Mouse (Mus musculus): Measurements from ENCODE around the gene Afmid. TPM values are rescaled to one million over a fixed set of nuclear protein-coding genes. Genes with fewer than 3 reads are reported as not detected.

Afmid gene
- polyA plus RNA-seq, 1 experiment from 2014 or later: 20.8 TPM

- H3K4me2 ChIP-seq (ENCODE audit: low read length): no peak within 1 kb of the TSS
- H3K4me1 ChIP-seq (ENCODE audit: control insufficient read depth in 2 of 2, insufficient read depth in 2 of 2, low read length in 2 of 2): peaks cover 7 to 12% of the 10 kb centered on the region in 2 experiments
- WGBS: 38% methylated on average over 9 of the region's 9 CpGs
- no peak within 1 kb of the TSS for H3K4me3 ChIP-seq (ENCODE audit: control insufficient read depth in 1 of 2, insufficient read depth in 1 of 2, low read depth in 1 of 2, low read length in 2 of 2)
- H3K27ac ChIP-seq (replicated peaks in 1 of 2; ENCODE audit: control insufficient read depth in 1 of 2, insufficient read depth in 1 of 2, low read depth in 2 of 2, low read length in 2 of 2): no peak within 1 kb of the TSS
- H3K27me3 ChIP-seq (ENCODE audit: control insufficient read depth, insufficient read depth, low read length): no peaks in the 10 kb centered on the region
- no peaks in the 10 kb centered on the region for H3K9me3 ChIP-seq (ENCODE audit: control insufficient read depth, low read length)
- no peak for ATAC-seq (ENCODE audit: insufficient number of reproducible peaks, insufficient read depth, low FRiP score, low read depth)
- H3K36me3 ChIP-seq (ENCODE audit: control insufficient read depth, insufficient read depth, low read length): no peaks in the 10 kb centered on the region
- H3K9ac ChIP-seq (ENCODE audit: low read length): no peak within 1 kb of the TSS
These were observed 28.1 kb upstream of the Afmid start, which contains the start of gene 6030468B19Rik for GRCm38 (mm10) chr11:117797511-117798159. TSS of gene 6030468B19Rik (plus strand) at chr11:117797660.

DNA sequence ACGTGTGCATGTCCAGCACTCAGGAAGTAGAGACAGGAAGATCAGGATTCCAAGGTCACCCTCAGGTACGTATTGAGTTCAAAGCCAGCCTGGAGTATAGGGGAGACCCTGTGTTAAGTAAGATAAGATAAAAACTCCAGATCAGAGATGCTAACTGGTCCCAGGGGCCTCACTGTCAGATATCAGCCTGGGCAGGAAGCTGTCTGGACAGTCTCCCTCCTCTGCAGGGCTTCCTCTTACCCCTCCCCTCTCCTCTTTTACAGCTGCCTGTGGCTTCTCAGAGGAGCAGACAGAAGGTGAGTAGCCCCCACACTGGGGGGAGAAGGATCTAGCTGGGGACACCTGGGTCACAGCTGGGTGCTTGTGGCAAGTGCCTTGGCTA is 27.6 kb upstream of the Afmid start:
- no peak overlapping the region for H3K4me2 ChIP-seq (ENCODE audit: low read length)
- WGBS: 8% methylated on average over 2 of the region's 2 CpGs
- no peaks in the 10 kb centered on the region for H3K9me3 ChIP-seq (ENCODE audit: control insufficient read depth, low read length)
- no peak for ATAC-seq (ENCODE audit: insufficient number of reproducible peaks, insufficient read depth, low FRiP score, low read depth)
- H3K27ac ChIP-seq (replicated peaks in 1 of 2; ENCODE audit: control insufficient read depth in 1 of 2, insufficient read depth in 1 of 2, low read depth in 2 of 2, low read length in 2 of 2): no peak overlapping the region
- H3K4me3 ChIP-seq (ENCODE audit: control insufficient read depth in 1 of 2, insufficient read depth in 1 of 2, low read depth in 1 of 2, low read length in 2 of 2): no peak overlapping the region
- no peaks in the 10 kb centered on the region for H3K36me3 ChIP-seq (ENCODE audit: control insufficient read depth, insufficient read depth, low read length)
- H3K4me1 ChIP-seq (ENCODE audit: control insufficient read depth in 2 of 2, insufficient read depth in 2 of 2, low read length in 2 of 2): peaks cover 7 to 11% of the 10 kb centered on the region in 2 experiments; a peak in 3 of 4 replicates
- no peak overlapping the region for H3K9ac ChIP-seq (ENCODE audit: low read length)
- no peaks in the 10 kb centered on the region for H3K27me3 ChIP-seq (ENCODE audit: control insufficient read depth, insufficient read depth, low read length)

DNA sequence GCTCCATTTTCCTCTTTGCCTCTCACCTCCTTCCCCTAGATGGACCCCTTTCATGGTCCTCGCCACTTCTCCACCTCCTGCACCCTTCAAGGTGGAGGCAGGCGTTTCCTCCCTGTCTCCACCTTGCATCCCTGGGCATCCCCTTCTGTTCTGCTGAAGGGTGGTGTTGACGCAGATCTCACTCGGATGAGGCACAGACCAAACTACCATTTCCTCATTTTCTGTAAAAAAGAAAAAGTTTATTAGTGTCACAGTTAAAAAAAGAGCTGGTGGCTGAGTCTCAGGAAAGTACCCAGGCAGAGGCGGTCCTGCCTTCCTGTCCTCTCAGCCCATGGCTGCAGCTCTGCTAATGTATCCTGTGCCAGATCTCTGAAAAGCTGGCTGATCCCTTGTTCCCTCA is 26.6 kb upstream of the Afmid start:
- H3K36me3 ChIP-seq (ENCODE audit: control insufficient read depth, insufficient read depth, low read length): no peaks in the 10 kb centered on the region
- H3K4me1 ChIP-seq (ENCODE audit: control insufficient read depth in 2 of 2, insufficient read depth in 2 of 2, low read length in 2 of 2): peaks cover 7 to 11% of the 10 kb centered on the region in 2 experiments; a peak in 3 of 4 replicates
- 51% methylated on average over 5 of the region's 5 CpGs for WGBS
- no peak overlapping the region for H3K4me2 ChIP-seq (ENCODE audit: low read length)
- no peaks in the 10 kb centered on the region for H3K9me3 ChIP-seq (ENCODE audit: control insufficient read depth, low read length)
- no peak overlapping the region for H3K9ac ChIP-seq (ENCODE audit: low read length)
- no peak for ATAC-seq (ENCODE audit: insufficient number of reproducible peaks, insufficient read depth, low FRiP score, low read depth)
- H3K4me3 ChIP-seq (ENCODE audit: control insufficient read depth in 1 of 2, insufficient read depth in 1 of 2, low read depth in 1 of 2, low read length in 2 of 2): no peak overlapping the region
- H3K27me3 ChIP-seq (ENCODE audit: control insufficient read depth, insufficient read depth, low read length): no peaks in the 10 kb centered on the region
- no peak overlapping the region for H3K27ac ChIP-seq (replicated peaks in 1 of 2; ENCODE audit: control insufficient read depth in 1 of 2, insufficient read depth in 1 of 2, low read depth in 2 of 2, low read length in 2 of 2)

- H3K9ac ChIP-seq (ENCODE audit: low read length): no peak overlapping the region
- no peaks in the 10 kb centered on the region for H3K9me3 ChIP-seq (ENCODE audit: control insufficient read depth, low read length)
- 87% methylated on average over 7 of the region's 7 CpGs for WGBS
- H3K27ac ChIP-seq (replicated peaks in 1 of 2; ENCODE audit: control insufficient read depth in 1 of 2, insufficient read depth in 1 of 2, low read depth in 2 of 2, low read length in 2 of 2): no peak overlapping the region
- no peak for ATAC-seq (ENCODE audit: insufficient number of reproducible peaks, insufficient read depth, low FRiP score, low read depth)
- H3K4me1 ChIP-seq (ENCODE audit: control insufficient read depth in 2 of 2, insufficient read depth in 2 of 2, low read length in 2 of 2): peaks cover 7 to 11% of the 10 kb centered on the region in 2 experiments; a peak in 3 of 4 replicates
- no peak overlapping the region for H3K4me3 ChIP-seq (ENCODE audit: control insufficient read depth in 1 of 2, insufficient read depth in 1 of 2, low read depth in 1 of 2, low read length in 2 of 2)
- H3K36me3 ChIP-seq (ENCODE audit: control insufficient read depth, insufficient read depth, low read length): no peaks in the 10 kb centered on the region
- no peak overlapping the region for H3K4me2 ChIP-seq (ENCODE audit: low read length)
- H3K27me3 ChIP-seq (ENCODE audit: control insufficient read depth, insufficient read depth, low read length): no peaks in the 10 kb centered on the region
These were observed 25.7 kb upstream of the Afmid start for GRCm38 (mm10) chr11:117800038-117800437.

DNA sequence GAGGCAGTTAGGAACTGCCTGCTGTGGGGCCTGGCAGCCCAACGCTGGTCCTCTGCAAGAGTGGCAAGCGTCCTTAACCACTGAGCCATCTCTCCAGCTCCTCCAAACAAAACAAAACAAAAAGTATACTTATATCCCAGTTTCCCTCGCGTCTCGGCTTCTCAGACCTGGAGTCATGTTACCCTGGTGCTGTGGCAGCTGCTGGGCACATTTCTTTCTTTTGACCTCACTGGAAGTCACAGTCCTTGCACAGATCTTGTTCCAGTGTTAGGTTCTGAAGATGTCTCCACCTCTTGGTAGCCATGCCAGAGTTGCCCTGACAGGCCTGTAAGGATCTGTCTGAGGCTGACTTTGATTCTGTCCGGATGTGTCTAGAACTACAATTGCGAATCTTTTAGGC is 24.1 kb upstream of the Afmid start:
- ATAC-seq (ENCODE audit: insufficient number of reproducible peaks, insufficient read depth, low FRiP score, low read depth): no peak
- Histone ChIP-seq H3K27me3 (ENCODE audit: control insufficient read depth, insufficient read depth, low read length) (no peaks in the 10 kb centered on the region), H3K4me1 (ENCODE audit: control insufficient read depth in 2 of 2, insufficient read depth in 2 of 2, low read length in 2 of 2) (peaks cover 7 to 11% of the 10 kb centered on the region in 2 experiments; a peak in 3 of 4 replicates), H3K36me3 (ENCODE audit: control insufficient read depth, insufficient read depth, low read length) (no peaks in the 10 kb centered on the region), H3K27ac (replicated peaks in 1 of 2; ENCODE audit: control insufficient read depth in 1 of 2, insufficient read depth in 1 of 2, low read depth in 2 of 2, low read length in 2 of 2) (no peak overlapping the region), H3K4me3 (ENCODE audit: control insufficient read depth in 1 of 2, insufficient read depth in 1 of 2, low read depth in 1 of 2, low read length in 2 of 2) (no peak overlapping the region), H3K9ac (ENCODE audit: low read length) (no peak overlapping the region), H3K9me3 (ENCODE audit: control insufficient read depth, low read length) (no peaks in the 10 kb centered on the region), H3K4me2 (ENCODE audit: low read length) (no peak overlapping the region)
- 80% methylated on average over 7 of the region's 7 CpGs for WGBS

- 90% methylated on average over 3 of the region's 3 CpGs for WGBS
These were observed 22.5 kb upstream of the Afmid start for GRCm38 (mm10) chr11:117803166-117803688.

GRCm38 (mm10) chr11:117806781-117807180 is 18.9 kb upstream of the Afmid start:
- H3K9ac ChIP-seq (ENCODE audit: low read length): no peak overlapping the region
- H3K27ac ChIP-seq (replicated peaks in 1 of 2; ENCODE audit: control insufficient read depth in 1 of 2, insufficient read depth in 1 of 2, low read depth in 2 of 2, low read length in 2 of 2): no peak overlapping the region
- H3K4me3 ChIP-seq (ENCODE audit: control insufficient read depth in 1 of 2, insufficient read depth in 1 of 2, low read depth in 1 of 2, low read length in 2 of 2): no peak overlapping the region
- no peak for ATAC-seq (ENCODE audit: insufficient number of reproducible peaks, insufficient read depth, low FRiP score, low read depth)
- 92% methylated on average over 6 of the region's 6 CpGs for WGBS
- H3K36me3 ChIP-seq (ENCODE audit: control insufficient read depth, insufficient read depth, low read length): no peaks in the 10 kb centered on the region
- H3K4me1 ChIP-seq (ENCODE audit: control insufficient read depth in 2 of 2, insufficient read depth in 2 of 2, low read length in 2 of 2): peaks cover 6 to 16% of the 10 kb centered on the region in 2 experiments
- H3K9me3 ChIP-seq (ENCODE audit: control insufficient read depth, low read length): no peaks in the 10 kb centered on the region
- H3K27me3 ChIP-seq (ENCODE audit: control insufficient read depth, insufficient read depth, low read length): no peaks in the 10 kb centered on the region
- H3K4me2 ChIP-seq (ENCODE audit: low read length): no peak overlapping the region

More at GRCm38 (mm10) chr11:117803166-117803688, 22.5 kb upstream of the Afmid start:
- Histone ChIP-seq H3K27ac (replicated peaks in 1 of 2; ENCODE audit: control insufficient read depth in 1 of 2, insufficient read depth in 1 of 2, low read depth in 2 of 2, low read length in 2 of 2) (no peak overlapping the region), H3K36me3 (ENCODE audit: control insufficient read depth, insufficient read depth, low read length) (no peaks in the 10 kb centered on the region), H3K4me1 (ENCODE audit: control insufficient read depth in 2 of 2, insufficient read depth in 2 of 2, low read length in 2 of 2) (peaks cover 4 to 6% of the 10 kb centered on the region in 2 experiments; a peak in 3 of 4 replicates), H3K27me3 (ENCODE audit: control insufficient read depth, insufficient read depth, low read length) (no peaks in the 10 kb centered on the region), H3K4me3 (ENCODE audit: control insufficient read depth in 1 of 2, insufficient read depth in 1 of 2, low read depth in 1 of 2, low read length in 2 of 2) (no peak overlapping the region), H3K9ac (ENCODE audit: low read length) (no peak overlapping the region), H3K9me3 (ENCODE audit: control insufficient read depth, low read length) (no peaks in the 10 kb centered on the region), H3K4me2 (ENCODE audit: low read length) (no peak overlapping the region)
- ATAC-seq (ENCODE audit: insufficient number of reproducible peaks, insufficient read depth, low FRiP score, low read depth): no peak
